Mouse (Mus musculus) liver, postnatal 0 days (tissue): ENCODE data around the gene Igf2bp3.

ENCODE experiments used
- CTCF ChIP-seq: sonication (generic); IDR thresholded peaks from 2 replicates; pipeline ENCODE4 v1.5.1; 2016; ENCODE audit warnings: antibody characterized with exemption, low read depth
- EP300 ChIP-seq: IDR thresholded peaks from 2 replicates; pipeline ENCODE4 v1.6.1; 2016; ENCODE audit warnings: antibody characterized with exemption, low read depth, mild to moderate bottlenecking

DNA sequence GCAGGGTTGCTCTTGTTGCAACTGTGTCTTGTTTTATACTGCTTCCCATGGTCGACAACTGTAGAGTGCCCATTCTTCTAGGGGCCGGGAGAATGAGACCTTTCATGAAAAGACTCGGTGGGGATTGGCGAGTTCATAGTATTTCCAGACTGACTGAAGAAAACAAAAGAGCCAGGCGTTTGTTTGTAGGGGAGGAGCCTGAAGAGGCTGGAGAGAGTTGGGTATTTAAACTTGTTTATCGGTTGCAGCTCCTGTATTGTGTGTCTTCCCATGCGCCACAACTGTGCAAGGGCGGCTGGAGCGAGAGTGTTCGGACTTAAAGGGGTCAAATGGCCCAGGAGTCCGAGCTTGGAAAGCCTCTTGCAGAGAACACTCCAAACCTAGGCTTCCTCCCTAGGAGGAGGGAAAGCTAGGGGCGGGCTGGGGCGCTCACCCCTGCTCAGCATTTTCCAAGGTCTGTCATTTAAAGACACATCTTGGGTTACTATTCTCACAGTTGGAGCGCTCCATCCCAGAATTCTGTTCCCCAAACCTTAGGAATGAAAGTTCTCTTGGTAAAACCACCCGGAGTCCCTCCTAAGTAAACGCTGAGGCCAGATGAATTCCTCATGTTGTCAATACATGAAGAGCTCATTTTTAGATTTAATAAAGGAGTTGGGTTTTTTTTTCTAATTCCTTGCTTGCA, 5.3 kb upstream of the Igf2bp3 start:
- TF ChIP-seq CTCF (no peak), EP300 (no peak)
